Mouse (Mus musculus): ENCODE data around the gene Fbxw8. TPM values are rescaled to one million over a fixed set of nuclear protein-coding genes. Genes with fewer than 3 reads are reported as not detected.

Gene Fbxw8
- polyA plus RNA-seq, 1 experiment from 2014 or later, result 41.4 TPM

DNA sequence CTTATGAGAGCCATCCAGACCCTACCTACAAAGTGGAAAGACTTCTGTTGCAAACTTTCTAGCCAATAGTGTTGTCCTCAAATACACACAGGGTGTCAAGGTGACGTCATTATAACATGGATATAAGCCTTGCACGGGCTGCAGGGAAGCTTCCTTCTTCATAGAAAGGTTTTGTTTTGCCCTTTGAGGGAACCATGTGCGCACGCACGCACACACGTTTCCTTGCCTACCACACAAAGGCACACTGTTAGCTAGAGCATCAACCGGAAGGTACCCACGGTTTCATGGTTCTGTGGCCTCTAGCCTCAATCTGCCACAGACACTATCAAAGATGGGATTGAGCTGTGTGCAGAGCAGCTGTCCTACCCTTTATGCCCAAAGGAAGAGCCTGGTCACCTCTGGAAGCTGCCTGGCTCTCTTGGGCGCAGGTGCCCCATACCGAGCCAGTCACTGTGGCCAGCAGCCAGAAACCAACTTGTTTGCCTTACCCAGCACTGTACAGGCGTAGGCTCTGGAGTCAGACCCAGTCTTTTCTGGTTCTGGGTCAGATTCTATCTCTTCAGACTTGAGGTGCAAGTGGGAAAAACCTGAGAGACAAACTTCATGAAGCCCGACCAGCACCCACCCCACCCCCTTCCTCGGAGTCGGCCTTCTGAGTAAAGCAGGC lies 108.0 kb downstream of the Fbxw8 start:
- Histone ChIP-seq H3K4me1 (no peaks in the 10 kb centered on the region), H3K4me3 (no peak overlapping the region)

DNA sequence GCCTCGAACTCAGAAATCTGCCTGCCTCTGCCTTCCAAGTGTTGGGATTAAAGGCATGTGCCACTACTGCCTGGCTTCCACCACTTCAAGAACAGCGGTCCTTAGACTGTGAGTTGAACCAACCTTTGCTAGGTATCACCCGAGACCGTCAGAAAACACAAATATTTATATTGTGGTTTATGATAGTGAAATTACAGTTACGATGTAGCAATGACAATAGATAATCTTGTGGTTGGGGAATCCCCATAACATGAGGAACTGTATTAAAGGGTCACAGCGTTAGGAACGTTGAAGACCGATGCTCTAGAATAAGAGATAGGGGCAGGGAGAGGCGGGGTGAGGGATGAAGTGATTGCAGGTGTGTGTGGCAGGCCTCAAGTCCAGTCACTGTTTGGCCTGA lies 109.9 kb downstream of the Fbxw8 start:
- Histone ChIP-seq H3K27ac (replicated peaks) (no peak overlapping the region), H3K27me3 (no peaks in the 10 kb centered on the region), H3K4me3 (no peak overlapping the region), H3K4me2 (replicated peaks) (no peak overlapping the region), H3K9me3 (no peaks in the 10 kb centered on the region), H3K4me1 (no peaks in the 10 kb centered on the region), H3K9ac (replicated peaks) (no peak overlapping the region), H3K36me3 (no peaks in the 10 kb centered on the region)
- no peak for ATAC-seq (ENCODE audit: low FRiP score, low read depth)
- 94% methylated on average over 9 of the region's 9 CpGs for WGBS

More for the DNA sequence above, 108.0 kb downstream of the Fbxw8 start:
- Histone ChIP-seq H3K27ac (replicated peaks) (no peak overlapping the region), H3K9ac (replicated peaks) (no peak overlapping the region), H3K36me3 (no peaks in the 10 kb centered on the region), H3K27me3 (no peaks in the 10 kb centered on the region), H3K9me3 (no peaks in the 10 kb centered on the region), H3K4me2 (replicated peaks) (no peak overlapping the region)
- ATAC-seq (ENCODE audit: low FRiP score, low read depth), result no peak
- WGBS, result 90% methylated on average over 14 of the region's 14 CpGs

DNA sequence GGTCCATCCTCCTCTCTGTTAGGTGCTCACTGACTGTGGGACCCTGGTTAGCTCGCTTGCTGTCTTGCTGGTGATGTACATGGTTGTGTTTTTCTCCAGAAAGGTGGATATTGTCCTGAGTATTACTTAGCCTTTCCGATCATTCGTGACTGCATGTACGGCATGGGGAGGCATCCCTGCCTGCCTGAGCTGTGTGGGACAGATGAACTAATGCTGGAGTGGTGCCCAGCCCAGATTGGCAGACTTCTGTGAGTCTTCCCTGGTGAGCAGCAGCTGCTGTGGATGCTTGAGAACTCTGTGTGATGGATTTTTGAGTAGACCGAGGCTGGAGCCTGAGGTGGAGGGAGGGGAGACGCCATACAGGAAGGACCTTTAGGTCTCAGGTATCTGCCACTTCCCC lies 110.4 kb downstream of the Fbxw8 start:
- H3K36me3 ChIP-seq, result no peaks in the 10 kb centered on the region
- H3K27ac ChIP-seq (replicated peaks), result no peak overlapping the region
- H3K9ac ChIP-seq (replicated peaks), result no peak overlapping the region
- H3K4me3 ChIP-seq, result no peak overlapping the region
- 86% methylated on average over 6 of the region's 6 CpGs for WGBS
- no peaks in the 10 kb centered on the region for H3K27me3 ChIP-seq
- no peak for ATAC-seq (ENCODE audit: low FRiP score, low read depth)
- no peak overlapping the region for H3K4me2 ChIP-seq (replicated peaks)
- no peaks in the 10 kb centered on the region for H3K9me3 ChIP-seq
- no peaks in the 10 kb centered on the region for H3K4me1 ChIP-seq

GRCm38 (mm10) chr5:118043761-118044160 lies 111.5 kb downstream of the Fbxw8 start:
- ATAC-seq (ENCODE audit: low FRiP score, low read depth), result no peak
- WGBS, result 86% methylated on average over 4 of the region's 4 CpGs

GRCm38 (mm10) chr5:118042599-118042998 lies 112.7 kb downstream of the Fbxw8 start:
- WGBS, result 94% methylated on average over 6 of the region's 6 CpGs
- Histone ChIP-seq H3K9ac (replicated peaks) (no peak overlapping the region), H3K4me1 (peaks cover 17% of the 10 kb centered on the region), H3K9me3 (no peaks in the 10 kb centered on the region), H3K4me2 (replicated peaks) (no peak overlapping the region), H3K27me3 (no peaks in the 10 kb centered on the region), H3K36me3 (no peaks in the 10 kb centered on the region), H3K27ac (replicated peaks) (no peak overlapping the region), H3K4me3 (no peak overlapping the region)
- ATAC-seq (ENCODE audit: low FRiP score, low read depth), result no peak

More at GRCm38 (mm10) chr5:118043761-118044160, 111.5 kb downstream of the Fbxw8 start:
- Histone ChIP-seq H3K9ac (replicated peaks) (no peak overlapping the region), H3K4me3 (no peak overlapping the region), H3K27me3 (no peaks in the 10 kb centered on the region), H3K9me3 (no peaks in the 10 kb centered on the region), H3K4me1 (peaks cover 7% of the 10 kb centered on the region; the same call in 1 of the 2 replicates), H3K36me3 (no peaks in the 10 kb centered on the region), H3K4me2 (replicated peaks) (no peak overlapping the region), H3K27ac (replicated peaks) (no peak overlapping the region)

- WGBS, result 18% methylated on average over 12 of the region's 12 CpGs
- H3K9ac ChIP-seq (replicated peaks), result no peak overlapping the region
- ATAC-seq (ENCODE audit: low FRiP score, low read depth), result no peak
- H3K9me3 ChIP-seq, result peaks cover 3% of the 10 kb centered on the region; the same call in 1 of the 2 replicates
- H3K4me1 ChIP-seq, result peaks cover 22% of the 10 kb centered on the region
- no peak overlapping the region for H3K4me2 ChIP-seq (replicated peaks)
- no peaks in the 10 kb centered on the region for H3K36me3 ChIP-seq
- H3K27ac ChIP-seq (replicated peaks), result no peak overlapping the region
- H3K27me3 ChIP-seq, result peaks cover 8% of the 10 kb centered on the region; the same call in 1 of the 2 replicates
- no peak overlapping the region for H3K4me3 ChIP-seq
Observed at GRCm38 (mm10) chr5:118039241-118039668, 116.0 kb downstream of the Fbxw8 start.

- ATAC-seq (ENCODE audit: low FRiP score, low read depth), result peak; percentile 88
- no peaks in the 10 kb centered on the region for H3K36me3 ChIP-seq
- H3K4me2 ChIP-seq (replicated peaks), result peak overlapping the region; percentile 40
- H3K4me3 ChIP-seq, result no peak overlapping the region
- peaks cover 25% of the 10 kb centered on the region for H3K4me1 ChIP-seq
- no peak overlapping the region; the same call in 1 of the 2 replicates for H3K9ac ChIP-seq (replicated peaks)
- 15% methylated on average over 10 of the region's 10 CpGs for WGBS
- H3K9me3 ChIP-seq, result peaks cover 3% of the 10 kb centered on the region; the same call in 1 of the 2 replicates
- H3K27me3 ChIP-seq, result peaks cover 8% of the 10 kb centered on the region; the same call in 1 of the 2 replicates
- peak overlapping the region; percentile 63 for H3K27ac ChIP-seq (replicated peaks)
Observed at GRCm38 (mm10) chr5:118037798-118038484, 117.3 kb downstream of the Fbxw8 start.

DNA sequence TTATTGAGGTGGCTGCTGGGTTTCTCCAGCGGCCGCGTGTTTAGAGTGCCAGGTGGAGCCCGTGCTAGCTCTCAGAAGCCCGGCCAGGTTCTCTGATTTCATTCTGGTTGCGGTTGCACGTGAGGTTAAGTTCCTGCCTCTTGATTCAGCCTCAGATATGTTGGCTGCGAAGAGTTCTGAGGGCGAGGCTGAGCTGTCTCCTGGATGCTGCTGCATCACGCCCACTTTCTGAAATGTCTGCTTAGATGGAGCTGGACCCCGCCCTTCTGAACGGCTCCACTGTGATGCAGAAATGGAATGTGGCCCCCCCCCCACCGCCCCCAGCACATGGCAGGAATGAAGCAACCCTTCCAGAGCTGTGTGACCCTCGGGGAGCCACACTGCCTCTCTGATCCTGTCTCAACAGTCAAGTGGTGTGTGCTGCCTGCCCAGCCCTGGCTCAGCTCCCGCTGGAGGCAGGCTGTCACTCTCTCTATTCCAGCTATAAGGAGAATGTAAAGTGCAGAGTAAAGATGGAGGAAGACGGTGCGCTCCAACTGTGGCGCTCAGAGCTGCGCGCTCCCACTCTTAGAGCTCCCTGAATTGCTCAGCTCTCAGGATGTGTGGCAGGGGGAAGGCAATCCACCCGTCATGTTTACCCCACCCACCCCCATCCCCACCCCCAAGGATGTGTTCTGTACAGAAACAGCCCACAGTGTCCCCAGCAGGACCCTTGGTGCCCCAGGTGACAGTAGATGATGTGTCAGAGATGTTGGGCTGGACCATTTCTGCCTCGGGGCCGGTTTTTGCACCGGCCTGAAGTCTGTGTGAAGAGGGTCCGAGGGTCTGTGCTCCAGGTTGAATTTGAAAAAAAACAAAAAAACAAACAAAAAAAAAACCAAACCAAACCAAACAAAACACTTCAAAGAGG lies 118.1 kb downstream of the Fbxw8 start:
- H3K27me3 ChIP-seq, result peaks cover 8% of the 10 kb centered on the region; the same call in 1 of the 2 replicates
- WGBS, result 44% methylated on average over 25 of the region's 25 CpGs
- peak overlapping the region; percentile 9; the same call in 1 of the 2 replicates for H3K4me3 ChIP-seq
- peak overlapping the region; percentile 63 for H3K27ac ChIP-seq (replicated peaks)
- H3K4me2 ChIP-seq (replicated peaks), result peak overlapping the region; percentile 40
- peaks cover 3% of the 10 kb centered on the region; the same call in 1 of the 2 replicates for H3K9me3 ChIP-seq
- H3K4me1 ChIP-seq, result peaks cover 25% of the 10 kb centered on the region
- ATAC-seq (ENCODE audit: low FRiP score, low read depth), result peak; percentile 45; the same call in 1 of the 2 replicates
- no peaks in the 10 kb centered on the region for H3K36me3 ChIP-seq
- peak overlapping the region; percentile 24; the same call in 1 of the 2 replicates for H3K9ac ChIP-seq (replicated peaks)

GRCm38 (mm10) chr5:118035786-118036185 lies 119.5 kb downstream of the Fbxw8 start:
- no peak overlapping the region for H3K4me3 ChIP-seq
- H3K27ac ChIP-seq (replicated peaks), result no peak overlapping the region
- peaks cover 18% of the 10 kb centered on the region for H3K27me3 ChIP-seq
- no peak overlapping the region for H3K4me2 ChIP-seq (replicated peaks)
- no peaks in the 10 kb centered on the region for H3K36me3 ChIP-seq
- H3K9ac ChIP-seq (replicated peaks), result no peak overlapping the region
- ATAC-seq (ENCODE audit: low FRiP score, low read depth), result no peak
- H3K4me1 ChIP-seq, result peaks cover 31% of the 10 kb centered on the region
- H3K9me3 ChIP-seq, result peaks cover 3% of the 10 kb centered on the region; the same call in 1 of the 2 replicates
- 69% methylated on average over 3 of the region's 3 CpGs for WGBS

DNA sequence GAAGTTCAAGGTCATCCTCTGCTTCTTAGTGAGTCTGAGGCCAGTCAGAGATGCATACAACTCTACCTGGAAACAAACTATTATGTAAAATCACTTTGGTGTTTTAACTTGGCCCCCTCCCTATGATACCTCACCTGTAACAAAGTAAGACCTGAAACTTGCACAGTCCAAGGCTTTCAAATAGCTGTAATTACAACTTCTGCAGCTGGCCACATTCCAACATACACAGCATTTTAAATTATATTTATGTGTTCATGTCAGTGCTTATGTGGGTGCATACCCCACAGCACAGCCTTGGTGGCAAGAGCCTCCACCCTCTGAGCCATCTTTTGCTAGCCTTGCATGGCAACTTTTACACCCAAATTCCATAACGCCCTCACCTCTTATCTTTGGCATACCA lies 120.6 kb downstream of the Fbxw8 start:
- no peak overlapping the region for H3K4me3 ChIP-seq
- peaks cover 34% of the 10 kb centered on the region for H3K4me1 ChIP-seq
- H3K9ac ChIP-seq (replicated peaks), result no peak overlapping the region
- H3K9me3 ChIP-seq, result peaks cover 3% of the 10 kb centered on the region; the same call in 1 of the 2 replicates
- H3K27ac ChIP-seq (replicated peaks), result no peak overlapping the region
- no peak overlapping the region for H3K4me2 ChIP-seq (replicated peaks)
- no peaks in the 10 kb centered on the region for H3K36me3 ChIP-seq
- H3K27me3 ChIP-seq, result peaks cover 30% of the 10 kb centered on the region
- no peak for ATAC-seq (ENCODE audit: low FRiP score, low read depth)
- 92% methylated on average over 1 of the region's 1 CpGs for WGBS

GRCm38 (mm10) chr5:118033740-118034139 lies 121.5 kb downstream of the Fbxw8 start:
- ATAC-seq (ENCODE audit: low FRiP score, low read depth), result no peak
- no peak overlapping the region for H3K4me3 ChIP-seq
- peaks cover 35% of the 10 kb centered on the region for H3K4me1 ChIP-seq
- no peak overlapping the region for H3K9ac ChIP-seq (replicated peaks)
- no peaks in the 10 kb centered on the region for H3K36me3 ChIP-seq
- peaks cover 39% of the 10 kb centered on the region for H3K27me3 ChIP-seq
- 79% methylated on average over 6 of the region's 6 CpGs for WGBS
- no peak overlapping the region for H3K27ac ChIP-seq (replicated peaks)
- H3K9me3 ChIP-seq, result peaks cover 3% of the 10 kb centered on the region; the same call in 1 of the 2 replicates
- H3K4me2 ChIP-seq (replicated peaks), result no peak overlapping the region
